Mouse (Mus musculus) liver, embryonic 14 days (tissue): ENCODE measurements around the gene Olfr890. TPM values are rescaled to one million over a fixed set of nuclear protein-coding genes. Genes with fewer than 3 reads are reported as not detected.

ENCODE experiments used
- polyA plus RNA-seq: library from polyadenylated mRNA; depleted of rRNA; stranded (reverse); fragments of >200 nt; gene quantifications from 2 replicates; pipeline ENCODE4 v1.2.3, GENCODE M21; 2012; rRNA removed

Gene Olfr890
- polyA plus RNA-seq: not detected in 2 replicates

GRCm38 (mm10) chr9:38142217-38142616 lies at the start of gene Olfr890:
Gene Olfr890 (plus strand): TSS chr9:38142517.

GRCm38 (mm10) chr9:38107828-38108227 lies 34.5 kb upstream of the Olfr890 start, which contains the start of gene Olfr888:
Gene Olfr888 (plus strand): TSS chr9:38108128.

GRCm38 (mm10) chr9:38114898-38115297 lies 27.4 kb upstream of the Olfr890 start, which contains the start of gene Olfr889:
Gene Olfr889 (plus strand): TSS chr9:38115198.

GRCm38 (mm10) chr9:38180721-38181120 lies 38.4 kb downstream of the Olfr890 start, which contains the start of gene Olfr891:
Gene Olfr891 (minus strand): TSS chr9:38180821.

Other genes starting within 250 kb of the Olfr890 start
- not detected in 2 replicates for gene Olfr145, start 245.8 kb upstream of the Olfr890 start, polyA plus RNA-seq
- gene Olfr878, start 224.7 kb upstream of the Olfr890 start, polyA plus RNA-seq: not detected in 2 replicates
- gene Olfr881, start 150.7 kb upstream of the Olfr890 start, polyA plus RNA-seq: not detected in 2 replicates
- not detected in 2 replicates for gene Olfr883, start 116.7 kb upstream of the Olfr890 start, polyA plus RNA-seq
- gene Olfr884, start 96.0 kb upstream of the Olfr890 start, polyA plus RNA-seq: not detected in 2 replicates
- not detected in 2 replicates for gene Olfr885, start 81.2 kb upstream of the Olfr890 start, polyA plus RNA-seq
- gene Olfr887, start 58.4 kb upstream of the Olfr890 start, polyA plus RNA-seq: not detected in 2 replicates
- not detected in 2 replicates for gene Olfr888, start 34.4 kb upstream of the Olfr890 start, polyA plus RNA-seq
- 0.01 TPM in 1 of 2 replicates, not detected in the other for gene Olfr889, start 27.3 kb upstream of the Olfr890 start, polyA plus RNA-seq
- gene Olfr891, start 38.3 kb downstream of the Olfr890 start, polyA plus RNA-seq: not detected in 2 replicates
- not detected in 2 replicates for gene Olfr893, start 65.8 kb downstream of the Olfr890 start, polyA plus RNA-seq
- gene Olfr894, start 75.5 kb downstream of the Olfr890 start, polyA plus RNA-seq: not detected in 2 replicates
- not detected in 2 replicates for gene Olfr143, start 110.3 kb downstream of the Olfr890 start, polyA plus RNA-seq
- not detected in 2 replicates for gene Olfr895, start 125.3 kb downstream of the Olfr890 start, polyA plus RNA-seq
- gene Olfr896-ps1, start 148.6 kb downstream of the Olfr890 start, polyA plus RNA-seq: not detected in 2 replicates
- gene Olfr25, start 186.5 kb downstream of the Olfr890 start, polyA plus RNA-seq: not detected in 2 replicates
- gene Olfr898, start 205.9 kb downstream of the Olfr890 start, polyA plus RNA-seq: not detected in 2 replicates
- gene Olfr250, start 224.4 kb downstream of the Olfr890 start, polyA plus RNA-seq: not detected in 2 replicates
- gene Olfr251, start 234.6 kb downstream of the Olfr890 start, polyA plus RNA-seq: not detected in 2 replicates